Mouse (Mus musculus) olfactory bulb, adult 2 months (tissue): Measurements from ENCODE around the gene Polr2g.

ENCODE experiments used
- CTCF ChIP-seq: fragments of 200-500 bp; IDR thresholded peaks from 2 replicates; pipeline ENCODE4 v1.5.1; 2012; ENCODE audit warnings: low read depth, mild to moderate bottlenecking, low read length, moderate library complexity; ENCODE audit not compliant: insufficient read depth
- POLR2A ChIP-seq: fragments of 200-500 bp; IDR thresholded peaks from 2 replicates; pipeline ENCODE4 v1.6.1; 2012; ENCODE audit warnings: mild to moderate bottlenecking, low read depth, low read length, moderate library complexity; ENCODE audit not compliant: insufficient read depth

DNA sequence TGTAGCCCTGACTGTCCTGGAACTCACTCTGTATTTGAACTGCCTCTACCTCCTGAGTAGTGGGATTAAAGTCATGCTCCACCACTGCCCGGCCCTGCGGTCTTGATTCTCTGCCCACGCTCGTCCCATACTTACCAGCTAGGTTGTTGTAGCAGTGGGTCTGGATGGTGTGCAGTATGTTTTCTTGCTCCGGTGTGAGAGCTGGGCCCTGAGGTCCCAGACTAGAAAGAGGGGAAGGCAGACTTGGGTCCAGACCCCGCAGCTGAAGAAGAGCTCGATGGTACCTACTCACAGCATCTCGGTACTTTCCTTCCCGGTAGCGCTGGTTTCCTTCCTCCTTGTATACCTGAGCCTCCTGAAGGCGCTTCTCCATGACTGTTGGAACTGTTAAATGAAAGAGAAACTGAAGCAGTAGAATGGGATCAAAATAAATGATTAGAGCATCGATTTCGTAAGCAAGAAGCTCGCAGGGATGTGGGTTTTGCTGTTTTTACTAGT lies 20.0 kb upstream of the Polr2g start:
- TF ChIP-seq POLR2A (no peak), CTCF (no peak)
